Comparison of ENCODE assay signal across 23 mouse cellular contexts in the genomic region with DNA sequence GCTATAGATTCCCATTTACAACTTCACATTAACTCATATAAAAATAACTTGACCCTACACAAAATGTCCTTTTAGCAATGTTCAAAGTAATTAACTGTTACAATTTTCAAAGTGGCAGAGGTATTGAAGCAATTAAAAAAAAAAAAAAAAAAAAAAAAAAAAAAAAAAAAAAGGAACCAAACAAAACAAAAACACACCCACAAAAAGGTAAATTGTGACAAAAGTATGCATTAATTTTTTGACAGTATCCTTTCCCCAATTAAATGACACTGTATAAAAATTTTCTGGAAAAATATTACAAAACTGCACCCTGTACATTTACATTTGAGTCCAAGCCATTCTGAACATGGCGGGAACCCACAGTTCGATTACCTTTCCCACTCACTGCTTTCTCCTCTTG. TPM values are rescaled to one million over a fixed set of nuclear protein-coding genes. Genes with fewer than 3 reads are reported as not detected.
DNase-seq lines count a peak whose midpoint lies in the region; ATAC-seq and TF ChIP-seq lines count a peak whose summit lies in the region.
"Had no signal": no experiment of that assay in that cellular context is flagged by ENCODE, and none has a peak within 500 bp of the region (broad histone marks: within the 10 kb centered on the region; RNA-seq: fewer than 3 reads in every experiment).

No protein-coding gene starts in this region.

- no peak for TF ChIP-seq RAD21 in CH12.LX (IDR thresholded peaks at IDR 0.05; ENCODE audit: low read depth, low read length)
- no peak for TF ChIP-seq RAD21 in MEL (IDR thresholded peaks at IDR 0.05; ENCODE audit: low read depth, low read length)

- H3K27me3 ChIP-seq in CH12.LX (replicated peaks) (no peaks in the 10 kb centered on the region), MEL (ENCODE audit: control insufficient read depth in 1 of 2, insufficient read depth in 2 of 2, low read length in 2 of 2) (no peaks in the 10 kb centered on the region)
- H3K27me3 ChIP-seq in intestine, embryonic 16.5 days (replicated peaks; ENCODE audit: control insufficient read depth, insufficient read depth, low read length), result no peaks in the 10 kb centered on the region
- H3K27me3 ChIP-seq: Patski had no signal

- ATAC-seq in intestine, embryonic 16.5 days, result no peak
- ATAC-seq: activated CD4-positive, CD25-positive, alpha-beta regulatory T cell, adult 4 months; CD4-positive, CD25-positive, alpha-beta regulatory T cell, adult 4 months; Patski had no signal

- no peaks in the 10 kb centered on the region for H3K4me1 ChIP-seq in CH12.LX (ENCODE audit: control insufficient read depth in 1 of 2, insufficient read depth in 2 of 2)
- H3K4me1 ChIP-seq in ES-E14 (ENCODE audit: control insufficient read depth in 2 of 2, insufficient read depth in 2 of 2, low read length in 2 of 2, poor library complexity in 1 of 2), result no peaks in the 10 kb centered on the region
- no peaks in the 10 kb centered on the region; a peak in 1 of 4 replicates for H3K4me1 ChIP-seq in MEL (ENCODE audit: control insufficient read depth in 1 of 2, insufficient read depth in 2 of 2, low read length in 2 of 2)
- H3K4me1 ChIP-seq in intestine, embryonic 16.5 days (ENCODE audit: control insufficient read depth, insufficient read depth, low read length), result no peaks in the 10 kb centered on the region

- 93% methylated on average over 2 of the region's 2 CpGs for WGBS in intestine, embryonic 16.5 days

- in situ Hi-C loops in CH12.LX (cut with MboI; ENCODE audit: low pct_ligation_motif_present, low pct_unique_long_range_greater_than_20kb, low sequenced_read_pairs) (no loop called here), ES-E14 (cut with MboI; ENCODE audit: low sequenced_read_pairs in 2 of 2, unreplicated experiment in 2 of 2) (no loop called here)

- H3K9me3 ChIP-seq in CH12.LX (replicated peaks; ENCODE audit: low read length), result no peaks in the 10 kb centered on the region
- H3K9me3 ChIP-seq in ES-E14 (ENCODE audit: control insufficient read depth, insufficient read depth, low read depth, low read length), result no peaks in the 10 kb centered on the region
- no peaks in the 10 kb centered on the region for H3K9me3 ChIP-seq in MEL (replicated peaks; ENCODE audit: insufficient read depth, low read length)
- no peaks in the 10 kb centered on the region for H3K9me3 ChIP-seq in intestine, embryonic 16.5 days (ENCODE audit: control insufficient read depth, low read length)
- H3K9me3 ChIP-seq: G1E had no signal

- TF ChIP-seq POLR2A in CH12.LX (IDR thresholded peaks at IDR 0.05; ENCODE audit: low read depth, low read length) (no peak), MEL (IDR thresholded peaks at IDR 0.05; ENCODE audit: control insufficient read depth in 1 of 2, insufficient read depth in 1 of 2, low read depth in 1 of 2, low read length in 2 of 2, poor library complexity in 1 of 2) (no peak)

- H3K4me3 ChIP-seq in CH12.LX (replicated peaks in 1 of 3; ENCODE audit: low read depth in 2 of 3, low read length in 2 of 3, poor library complexity in 1 of 3), result no peak overlapping the region
- no peak overlapping the region for H3K4me3 ChIP-seq in ES-E14 (ENCODE audit: insufficient read depth in 1 of 2, low read depth in 1 of 2, low read length in 2 of 2, poor library complexity in 1 of 2, severe bottlenecking in 1 of 2)
- no peak overlapping the region for H3K4me3 ChIP-seq in MEL (ENCODE audit: control insufficient read depth in 1 of 2, insufficient read depth in 1 of 2, low read depth in 2 of 2, low read length in 2 of 2)
- H3K4me3 ChIP-seq in intestine, embryonic 16.5 days (ENCODE audit: low read length), result no peak overlapping the region

- peaks cover under 1% of the 10 kb centered on the region; the same call in 1 of the 2 replicates for H3K79me2 ChIP-seq in CH12.LX (replicated peaks; ENCODE audit: control insufficient read depth, extremely low read depth, insufficient read depth, poor library complexity, severe bottlenecking)
- no peaks in the 10 kb centered on the region; the same call in 1 of the 2 replicates for H3K79me2 ChIP-seq in MEL (ENCODE audit: control insufficient read depth, insufficient read depth, low read length, poor library complexity)

- H3K4me2 ChIP-seq in CH12.LX (ENCODE audit: insufficient read depth, low read depth, poor library complexity, severe bottlenecking), result no peak overlapping the region
- H3K4me2 ChIP-seq in intestine, embryonic 16.5 days (ENCODE audit: low read depth, low read length), result no peak overlapping the region

- no peak for DNase-seq in CH12.LX (ENCODE audit: extremely low read depth)
- DNase-seq in ES-E14 (ENCODE audit: low read depth, low spot score), result no peak
- DNase-seq in MEL (ENCODE audit: low read depth, low spot score), result no peak
- no peak for DNase-seq in frontal cortex, postnatal 25 days (ENCODE audit: low spot score in 2 of 2)
- no peak for DNase-seq in testis, postnatal 10 days (ENCODE audit: low spot score)
- DNase-seq: adrenal gland, adult 2 months; adrenal gland, adult 8-10 months; adrenal gland, postnatal 10 days; adrenal gland, postnatal 14 days; adrenal gland, postnatal 25 days; adrenal gland, postnatal 36 days; B cell, adult 2 months; cerebellum, adult 11 months; cerebellum, adult 11-12 months; cerebellum, adult 18-20 months; cerebellum, adult 2 months; cerebellum, adult 8-10 months; cerebellum, adult 9-10 months had no signal

- dilution Hi-C loops in CH12.LX (cut with MboI; ENCODE audit: extremely low pct_ligation_motif_present, extremely low pct_unique_long_range_greater_than_20kb, low sequenced_read_pairs), result no loop called here

- TF ChIP-seq EP300 in CH12.LX (IDR thresholded peaks at IDR 0.05; ENCODE audit: low read length) (no peak), MEL (IDR thresholded peaks at IDR 0.05; ENCODE audit: low read depth in 1 of 2, low read length in 2 of 2) (no peak)

- H3K9ac ChIP-seq in CH12.LX (ENCODE audit: insufficient read depth, low read depth) (no peak overlapping the region), ES-E14 (ENCODE audit: insufficient read depth, low read depth, low read length, poor library complexity, severe bottlenecking) (no peak overlapping the region), MEL (ENCODE audit: control insufficient read depth, low read depth, low read length, poor library complexity, severe bottlenecking) (no peak overlapping the region)
- H3K9ac ChIP-seq in intestine, embryonic 16.5 days (ENCODE audit: low read depth, low read length), result no peak overlapping the region

- TF ChIP-seq CTCF in CH12.LX (conservative IDR thresholded peaks at IDR 0.05 in 1 of 2, IDR thresholded peaks at IDR 0.05 in 1 of 2; ENCODE audit: low read depth in 2 of 2, low read length in 2 of 2) (no peak), MEL (IDR thresholded peaks at IDR 0.05 in 2 of 3, conservative IDR thresholded peaks at IDR 0.05 in 1 of 3; ENCODE audit: control insufficient read depth in 1 of 3, insufficient read depth in 1 of 3, low read depth in 2 of 3, low read length in 3 of 3, poor library complexity in 1 of 3, severe bottlenecking in 1 of 3) (no peak)

- H3K36me3 ChIP-seq in CH12.LX (replicated peaks in 1 of 2; ENCODE audit: control insufficient read depth in 1 of 2, insufficient read depth in 1 of 2, low read length in 1 of 2) (peaks cover 20 to 65% of the 10 kb centered on the region in 2 experiments), ES-E14 (ENCODE audit: control insufficient read depth, insufficient read depth, low read length, poor library complexity, severe bottlenecking) (peaks cover 17% of the 10 kb centered on the region), MEL (ENCODE audit: control insufficient read depth in 1 of 2, insufficient read depth in 2 of 2, low read length in 2 of 2) (peaks cover 0 to 28% of the 10 kb centered on the region in 2 experiments; a peak in 3 of 4 replicates)
- H3K36me3 ChIP-seq in intestine, embryonic 16.5 days (ENCODE audit: control insufficient read depth, insufficient read depth, low read length), result no peaks in the 10 kb centered on the region

- no peak overlapping the region for H3K27ac ChIP-seq in CH12.LX (ENCODE audit: insufficient read depth, low read depth)
- no peak overlapping the region for H3K27ac ChIP-seq in ES-E14 (ENCODE audit: insufficient read depth, low read depth, low read length, poor library complexity, severe bottlenecking)
- H3K27ac ChIP-seq in MEL (ENCODE audit: control insufficient read depth, low read depth, low read length), result no peak overlapping the region
- no peak overlapping the region for H3K27ac ChIP-seq in intestine, embryonic 16.5 days (ENCODE audit: low read length)

RNA-seq across cellular contexts. Expression of a gene that starts 6.6 kb away (rescaled TPM):
- total RNA-seq in CH12.LX (2012; rRNA removed), result 58.6 and 67.1 TPM in 2 replicates
- total RNA-seq in CH12.LX (2014; rRNA removed), result 115 and 128 TPM in 2 replicates
- polyA plus RNA-seq in CH12.LX (2012; ENCODE audit: insufficient read length, low read depth), result 48.6 and 48.8 TPM in 2 replicates
- 44.0 and 57.3 TPM in 2 replicates for total RNA-seq in ES-E14 (2012; rRNA removed)
- total RNA-seq in MEL (2012; rRNA removed), result 54.9 and 60.1 TPM in 2 replicates
- 10 to 100 TPM in 1 of 2 experiments, not detected in 1; 33.8 TPM for polyA plus RNA-seq in MEL (2012; ENCODE audit: insufficient read depth in 1 of 2, insufficient read length in 2 of 2, low read depth in 1 of 2, low replicate concordance in 2 of 2, missing spikeins in 1 of 2)
- 253 and 259 TPM in 2 replicates for polyA plus RNA-seq in intestine, embryonic 16.5 days (2015; fragmentation: Nextera tagmentation; extraction: Ambion mirVana)

RNA-seq across cellular contexts. Expression of a gene that starts 26.8 kb away (rescaled TPM):
- total RNA-seq in CH12.LX (2012; rRNA removed) (12.7 and 14.7 TPM in 2 replicates), CH12.LX (2014; rRNA removed) (0.31 and 1.4 TPM in 2 replicates), ES-E14 (2012; rRNA removed) (6.4 and 9.1 TPM in 2 replicates), MEL (2012; rRNA removed) (13.6 and 14.6 TPM in 2 replicates)
- polyA plus RNA-seq in CH12.LX (2012; ENCODE audit: insufficient read length, low read depth) (0.77 and 1.00 TPM in 2 replicates), MEL (2012; ENCODE audit: insufficient read depth in 1 of 2, insufficient read length in 2 of 2, low read depth in 1 of 2, low replicate concordance in 2 of 2, missing spikeins in 1 of 2) (1 to 10 TPM in 1 of 2 experiments, not detected in 1; 1.0 TPM)
- polyA plus RNA-seq in intestine, embryonic 16.5 days (2015; fragmentation: Nextera tagmentation; extraction: Ambion mirVana), result 0.91 and 0.99 TPM in 2 replicates

RNA-seq across cellular contexts. Expression of a gene that starts 26.8 kb away (rescaled TPM):
- total RNA-seq in CH12.LX (2012; rRNA removed), result 54.1 and 70.0 TPM in 2 replicates
- total RNA-seq in CH12.LX (2014; rRNA removed), result 129 and 136 TPM in 2 replicates
- 88.9 and 119 TPM in 2 replicates for polyA plus RNA-seq in CH12.LX (2012; ENCODE audit: insufficient read length, low read depth)
- total RNA-seq in ES-E14 (2012; rRNA removed), result 83.8 and 85.6 TPM in 2 replicates
- total RNA-seq in MEL (2012; rRNA removed), result 61.1 and 63.5 TPM in 2 replicates
- 10 to 100 TPM in 1 of 2 experiments, not detected in 1; 74.0 TPM for polyA plus RNA-seq in MEL (2012; ENCODE audit: insufficient read depth in 1 of 2, insufficient read length in 2 of 2, low read depth in 1 of 2, low replicate concordance in 2 of 2, missing spikeins in 1 of 2)
- 86.6 and 96.8 TPM in 2 replicates for polyA plus RNA-seq in intestine, embryonic 16.5 days (2015; fragmentation: Nextera tagmentation; extraction: Ambion mirVana)

RNA-seq across cellular contexts. Expression of a gene that starts 39.5 kb away (rescaled TPM):
- total RNA-seq in CH12.LX (2012; rRNA removed) (72.1 and 75.6 TPM in 2 replicates), CH12.LX (2014; rRNA removed) (101 and 103 TPM in 2 replicates), ES-E14 (2012; rRNA removed) (161 and 199 TPM in 2 replicates), MEL (2012; rRNA removed) (284 and 295 TPM in 2 replicates)
- polyA plus RNA-seq in CH12.LX (2012; ENCODE audit: insufficient read length, low read depth) (81.3 and 89.2 TPM in 2 replicates), MEL (2012; ENCODE audit: insufficient read depth in 1 of 2, insufficient read length in 2 of 2, low read depth in 1 of 2, low replicate concordance in 2 of 2, missing spikeins in 1 of 2) (100 to 1,000 TPM; 293 to 320 TPM)
- 191 and 196 TPM in 2 replicates for polyA plus RNA-seq in intestine, embryonic 16.5 days (2015; fragmentation: Nextera tagmentation; extraction: Ambion mirVana)

RNA-seq across cellular contexts. Expression of a gene that starts 51.0 kb away (rescaled TPM):
- total RNA-seq in CH12.LX (2012; rRNA removed) (132 and 184 TPM in 2 replicates), CH12.LX (2014; rRNA removed) (197 and 223 TPM in 2 replicates), ES-E14 (2012; rRNA removed) (119 and 147 TPM in 2 replicates), MEL (2012; rRNA removed) (238 and 257 TPM in 2 replicates)
- polyA plus RNA-seq in CH12.LX (2012; ENCODE audit: insufficient read length, low read depth) (150 and 153 TPM in 2 replicates), MEL (2012; ENCODE audit: insufficient read depth in 1 of 2, insufficient read length in 2 of 2, low read depth in 1 of 2, low replicate concordance in 2 of 2, missing spikeins in 1 of 2) (100 to 1,000 TPM in 1 of 2 experiments, not detected in 1; 202 TPM)
- 159 and 183 TPM in 2 replicates for polyA plus RNA-seq in intestine, embryonic 16.5 days (2015; fragmentation: Nextera tagmentation; extraction: Ambion mirVana)
